Mouse (Mus musculus): ENCODE data around the gene Me3. TPM values are rescaled to one million over a fixed set of nuclear protein-coding genes. Genes with fewer than 3 reads are reported as not detected.

The Me3 gene
- polyA plus RNA-seq, 1 experiment from 2014 or later: 3.8 TPM

GRCm38 (mm10) chr7:89667570-89667969 lies 35.4 kb downstream of the Me3 start:
- Histone ChIP-seq H3K4me2 (no peak overlapping the region), H3K4me3 (no peak overlapping the region), H3K4me1 (replicated peaks) (no peaks in the 10 kb centered on the region), H3K36me3 (no peaks in the 10 kb centered on the region), H3K27ac (ENCODE audit: poor library complexity, severe bottlenecking) (no peak overlapping the region), H3K9ac (no peak overlapping the region), H3K27me3 (replicated peaks) (no peaks in the 10 kb centered on the region), H3K9me3 (replicated peaks) (no peaks in the 10 kb centered on the region)
- WGBS: 60% methylated on average over 4 of the region's 4 CpGs
- no peak for ATAC-seq (ENCODE audit: insufficient number of reproducible peaks, low FRiP score)

- Histone ChIP-seq H3K36me3 (no peaks in the 10 kb centered on the region), H3K4me2 (no peak overlapping the region), H3K27ac (ENCODE audit: poor library complexity, severe bottlenecking) (no peak overlapping the region), H3K27me3 (replicated peaks) (no peaks in the 10 kb centered on the region), H3K4me3 (no peak overlapping the region), H3K9me3 (replicated peaks) (no peaks in the 10 kb centered on the region), H3K9ac (no peak overlapping the region), H3K4me1 (replicated peaks) (no peaks in the 10 kb centered on the region)
- ATAC-seq (ENCODE audit: insufficient number of reproducible peaks, low FRiP score): no peak
- 69% methylated on average over 6 of the region's 6 CpGs for WGBS
Measured at GRCm38 (mm10) chr7:89669461-89669860, 37.3 kb downstream of the Me3 start.

- no peaks in the 10 kb centered on the region for H3K27me3 ChIP-seq (replicated peaks)
- WGBS: 79% methylated on average over 6 of the region's 6 CpGs
- H3K9me3 ChIP-seq (replicated peaks): no peaks in the 10 kb centered on the region
- H3K27ac ChIP-seq (ENCODE audit: poor library complexity, severe bottlenecking): no peak overlapping the region
- no peak overlapping the region for H3K9ac ChIP-seq
- no peaks in the 10 kb centered on the region for H3K36me3 ChIP-seq
- H3K4me2 ChIP-seq: no peak overlapping the region
- no peaks in the 10 kb centered on the region for H3K4me1 ChIP-seq (replicated peaks)
- no peak overlapping the region for H3K4me3 ChIP-seq
- ATAC-seq (ENCODE audit: insufficient number of reproducible peaks, low FRiP score): no peak
Measured at GRCm38 (mm10) chr7:89671104-89671831, 39.1 kb downstream of the Me3 start.

GRCm38 (mm10) chr7:89676176-89676575 lies 44.0 kb downstream of the Me3 start:
- no peaks in the 10 kb centered on the region for H3K9me3 ChIP-seq (replicated peaks)
- no peaks in the 10 kb centered on the region for H3K36me3 ChIP-seq
- H3K4me3 ChIP-seq: no peak overlapping the region
- H3K9ac ChIP-seq: no peak overlapping the region
- H3K27me3 ChIP-seq (replicated peaks): no peaks in the 10 kb centered on the region
- no peaks in the 10 kb centered on the region for H3K4me1 ChIP-seq (replicated peaks)
- no peak for ATAC-seq (ENCODE audit: insufficient number of reproducible peaks, low FRiP score)
- no peak overlapping the region for H3K27ac ChIP-seq (ENCODE audit: poor library complexity, severe bottlenecking)
- H3K4me2 ChIP-seq: no peak overlapping the region

GRCm38 (mm10) chr7:89677850-89678249 lies 45.7 kb downstream of the Me3 start:
- Histone ChIP-seq H3K4me2 (no peak overlapping the region), H3K27me3 (replicated peaks) (no peaks in the 10 kb centered on the region), H3K4me3 (no peak overlapping the region), H3K36me3 (no peaks in the 10 kb centered on the region), H3K9me3 (replicated peaks) (no peaks in the 10 kb centered on the region), H3K4me1 (replicated peaks) (no peaks in the 10 kb centered on the region), H3K9ac (no peak overlapping the region), H3K27ac (ENCODE audit: poor library complexity, severe bottlenecking) (no peak overlapping the region)
- WGBS: 64% methylated on average over 1 of the region's 1 CpGs
- no peak for ATAC-seq (ENCODE audit: insufficient number of reproducible peaks, low FRiP score)

GRCm38 (mm10) chr7:89678719-89679118 lies 46.5 kb downstream of the Me3 start:
- Histone ChIP-seq H3K4me3 (no peak overlapping the region), H3K27me3 (replicated peaks) (no peaks in the 10 kb centered on the region), H3K36me3 (no peaks in the 10 kb centered on the region), H3K4me1 (replicated peaks) (no peaks in the 10 kb centered on the region), H3K4me2 (no peak overlapping the region), H3K9ac (no peak overlapping the region), H3K27ac (ENCODE audit: poor library complexity, severe bottlenecking) (no peak overlapping the region), H3K9me3 (replicated peaks) (no peaks in the 10 kb centered on the region)
- WGBS: 82% methylated on average over 5 of the region's 5 CpGs
- no peak for ATAC-seq (ENCODE audit: insufficient number of reproducible peaks, low FRiP score)

- WGBS: 84% methylated on average over 6 of the region's 6 CpGs
- H3K4me2 ChIP-seq: no peak overlapping the region
- H3K36me3 ChIP-seq: no peaks in the 10 kb centered on the region
- H3K9ac ChIP-seq: no peak overlapping the region
- no peaks in the 10 kb centered on the region for H3K27me3 ChIP-seq (replicated peaks)
- no peaks in the 10 kb centered on the region for H3K9me3 ChIP-seq (replicated peaks)
- ATAC-seq (ENCODE audit: insufficient number of reproducible peaks, low FRiP score): no peak
- H3K4me1 ChIP-seq (replicated peaks): no peaks in the 10 kb centered on the region
- H3K4me3 ChIP-seq: no peak overlapping the region
- no peak overlapping the region for H3K27ac ChIP-seq (ENCODE audit: poor library complexity, severe bottlenecking)
Measured at GRCm38 (mm10) chr7:89679139-89679538, 46.9 kb downstream of the Me3 start.

- Histone ChIP-seq H3K27me3 (replicated peaks) (no peaks in the 10 kb centered on the region), H3K4me3 (no peak overlapping the region), H3K9ac (no peak overlapping the region), H3K36me3 (no peaks in the 10 kb centered on the region), H3K4me1 (replicated peaks) (no peaks in the 10 kb centered on the region), H3K4me2 (no peak overlapping the region), H3K9me3 (replicated peaks) (no peaks in the 10 kb centered on the region), H3K27ac (ENCODE audit: poor library complexity, severe bottlenecking) (no peak overlapping the region)
- WGBS: 77% methylated on average over 2 of the region's 2 CpGs
- no peak for ATAC-seq (ENCODE audit: insufficient number of reproducible peaks, low FRiP score)
Measured at GRCm38 (mm10) chr7:89679621-89680140, 47.5 kb downstream of the Me3 start.

- H3K36me3 ChIP-seq: no peaks in the 10 kb centered on the region
- no peak overlapping the region for H3K4me2 ChIP-seq
- no peak overlapping the region for H3K27ac ChIP-seq (ENCODE audit: poor library complexity, severe bottlenecking)
- no peak overlapping the region for H3K4me3 ChIP-seq
- H3K27me3 ChIP-seq (replicated peaks): no peaks in the 10 kb centered on the region
- H3K9ac ChIP-seq: no peak overlapping the region
- no peaks in the 10 kb centered on the region for H3K9me3 ChIP-seq (replicated peaks)
- H3K4me1 ChIP-seq (replicated peaks): no peaks in the 10 kb centered on the region
- WGBS: 69% methylated on average over 3 of the region's 3 CpGs
- no peak for ATAC-seq (ENCODE audit: insufficient number of reproducible peaks, low FRiP score)
Measured at GRCm38 (mm10) chr7:89680891-89681290, 48.7 kb downstream of the Me3 start.

GRCm38 (mm10) chr7:89681666-89682470 lies 49.7 kb downstream of the Me3 start:
- WGBS: 85% methylated on average over 10 of the region's 10 CpGs
- H3K27ac ChIP-seq (ENCODE audit: poor library complexity, severe bottlenecking): no peak overlapping the region
- H3K4me1 ChIP-seq (replicated peaks): no peaks in the 10 kb centered on the region
- H3K27me3 ChIP-seq (replicated peaks): no peaks in the 10 kb centered on the region
- ATAC-seq (ENCODE audit: insufficient number of reproducible peaks, low FRiP score): no peak
- no peaks in the 10 kb centered on the region for H3K36me3 ChIP-seq
- no peak overlapping the region for H3K9ac ChIP-seq
- no peak overlapping the region for H3K4me3 ChIP-seq
- no peaks in the 10 kb centered on the region for H3K9me3 ChIP-seq (replicated peaks)
- H3K4me2 ChIP-seq: no peak overlapping the region

GRCm38 (mm10) chr7:89698186-89698585 lies 66.0 kb downstream of the Me3 start:
- H3K27me3 ChIP-seq (replicated peaks): no peaks in the 10 kb centered on the region
- H3K9me3 ChIP-seq (replicated peaks): no peaks in the 10 kb centered on the region
- H3K36me3 ChIP-seq: no peaks in the 10 kb centered on the region
- no peak overlapping the region for H3K27ac ChIP-seq (ENCODE audit: poor library complexity, severe bottlenecking)
- no peak overlapping the region for H3K9ac ChIP-seq
- peaks cover 5% of the 10 kb centered on the region; the same call in 1 of the 2 replicates for H3K4me1 ChIP-seq (replicated peaks)
- no peak for ATAC-seq (ENCODE audit: insufficient number of reproducible peaks, low FRiP score)
- no peak overlapping the region for H3K4me2 ChIP-seq
- H3K4me3 ChIP-seq: no peak overlapping the region
